Mouse (Mus musculus): ENCODE data around the gene Tsc22d4. TPM values are rescaled to one million over a fixed set of nuclear protein-coding genes. Genes with fewer than 3 reads are reported as not detected.

Tsc22d4 gene
- total and polyA plus RNA-seq, 3 experiments, result 90.8 to 491 (median 93.5) TPM

GRCm38 (mm10) chr5:137751221-137751887, 5.8 kb downstream of the Tsc22d4 start:
- Histone ChIP-seq H3K9me3 (replicated peaks) (no peaks in the 10 kb centered on the region), H3K27me3 (ENCODE audit: insufficient read depth, low read length) (no peaks in the 10 kb centered on the region), H3K4me1 (ENCODE audit: insufficient read depth, low read depth, low read length) (peaks cover 82% of the 10 kb centered on the region), H3K4me3 (ENCODE audit: low read depth, low read length) (no peak overlapping the region), H3K36me3 (replicated peaks) (peaks cover 83% of the 10 kb centered on the region)
- no peak for DNase-seq (ENCODE audit: low spot score)
- no peak for ATAC-seq (ENCODE audit: extremely low read depth, insufficient number of reproducible peaks, low FRiP score, poor library complexity, severe bottlenecking)
- TF ChIP-seq POLR2AphosphoS5 (IDR thresholded peaks at IDR 0.05; ENCODE audit: insufficient replicate concordance, low read depth, low read length), result no peak

- TF ChIP-seq CTCF (IDR thresholded peaks at IDR 0.05; ENCODE audit: low read depth, low read length), result no peak
- TF ChIP-seq POLR2AphosphoS5 (IDR thresholded peaks at IDR 0.05; ENCODE audit: insufficient replicate concordance, low read depth, low read length), result no peak
- no peak for TF ChIP-seq GATA1 (IDR thresholded peaks at IDR 0.05; ENCODE audit: borderline replicate concordance, low read length)
- TF ChIP-seq TAL1 (conservative IDR thresholded peaks at IDR 0.05; ENCODE audit: low read depth, low read length), result no peak
- TF ChIP-seq GATA2 (IDR thresholded peaks at IDR 0.05; ENCODE audit: borderline replicate concordance, low read depth, low read length), result no peak
- DNase-seq (ENCODE audit: low spot score) (no peak), ATAC-seq (ENCODE audit: extremely low read depth, insufficient number of reproducible peaks, low FRiP score, poor library complexity, severe bottlenecking) (no peak)
- H3K36me3 ChIP-seq (replicated peaks), result peaks cover 89% of the 10 kb centered on the region
- H3K4me3 ChIP-seq (ENCODE audit: low read depth, low read length), result no peak overlapping the region
- H3K27me3 ChIP-seq (ENCODE audit: insufficient read depth, low read length), result no peaks in the 10 kb centered on the region
- no peaks in the 10 kb centered on the region for H3K9me3 ChIP-seq (replicated peaks)
- H3K4me1 ChIP-seq (ENCODE audit: insufficient read depth, low read depth, low read length), result peaks cover 88% of the 10 kb centered on the region
Measured at GRCm38 (mm10) chr5:137751988-137752387, 6.5 kb downstream of the Tsc22d4 start.

- no peak for DNase-seq (ENCODE audit: low spot score)
- H3K4me3 ChIP-seq (ENCODE audit: low read depth, low read length), result no peak overlapping the region
- H3K4me1 ChIP-seq (ENCODE audit: insufficient read depth, low read depth, low read length), result peaks cover 87% of the 10 kb centered on the region
Measured at GRCm38 (mm10) chr5:137753111-137753832, 7.7 kb downstream of the Tsc22d4 start.

GRCm38 (mm10) chr5:137755425-137755824, 9.9 kb downstream of the Tsc22d4 start:
- H3K27me3 ChIP-seq (ENCODE audit: insufficient read depth, low read length), result no peaks in the 10 kb centered on the region
- peaks cover 85% of the 10 kb centered on the region for H3K4me1 ChIP-seq (ENCODE audit: insufficient read depth, low read depth, low read length)
- ATAC-seq (ENCODE audit: extremely low read depth, insufficient number of reproducible peaks, low FRiP score, poor library complexity, severe bottlenecking), result no peak
- peaks cover 95% of the 10 kb centered on the region for H3K36me3 ChIP-seq (replicated peaks)
- H3K4me3 ChIP-seq (ENCODE audit: low read depth, low read length), result no peak overlapping the region
- TF ChIP-seq CTCF (IDR thresholded peaks at IDR 0.05; ENCODE audit: low read depth, low read length), result no peak
- no peak for TF ChIP-seq GATA2 (IDR thresholded peaks at IDR 0.05; ENCODE audit: borderline replicate concordance, low read depth, low read length)
- no peak for TF ChIP-seq TAL1 (conservative IDR thresholded peaks at IDR 0.05; ENCODE audit: low read depth, low read length)
- no peak for TF ChIP-seq POLR2AphosphoS5 (IDR thresholded peaks at IDR 0.05; ENCODE audit: insufficient replicate concordance, low read depth, low read length)
- TF ChIP-seq GATA1 (IDR thresholded peaks at IDR 0.05; ENCODE audit: borderline replicate concordance, low read length), result no peak
- no peak for DNase-seq (ENCODE audit: low spot score)
- no peaks in the 10 kb centered on the region for H3K9me3 ChIP-seq (replicated peaks)

More at GRCm38 (mm10) chr5:137753111-137753832, 7.7 kb downstream of the Tsc22d4 start:
- H3K9me3 ChIP-seq (replicated peaks), result no peaks in the 10 kb centered on the region
- TF ChIP-seq GATA1 (IDR thresholded peaks at IDR 0.05; ENCODE audit: borderline replicate concordance, low read length) (no peak), GATA2 (IDR thresholded peaks at IDR 0.05; ENCODE audit: borderline replicate concordance, low read depth, low read length) (no peak), POLR2AphosphoS5 (IDR thresholded peaks at IDR 0.05; ENCODE audit: insufficient replicate concordance, low read depth, low read length) (no peak), TAL1 (conservative IDR thresholded peaks at IDR 0.05; ENCODE audit: low read depth, low read length) (no peak), CTCF (IDR thresholded peaks at IDR 0.05; ENCODE audit: low read depth, low read length) (no peak)
- no peak for ATAC-seq (ENCODE audit: extremely low read depth, insufficient number of reproducible peaks, low FRiP score, poor library complexity, severe bottlenecking)
- peaks cover 91% of the 10 kb centered on the region for H3K36me3 ChIP-seq (replicated peaks)
- H3K27me3 ChIP-seq (ENCODE audit: insufficient read depth, low read length), result no peaks in the 10 kb centered on the region

GRCm38 (mm10) chr5:137756106-137756505, 10.6 kb downstream of the Tsc22d4 start:
- no peak overlapping the region for H3K4me3 ChIP-seq (ENCODE audit: low read depth, low read length)
- TF ChIP-seq GATA2 (IDR thresholded peaks at IDR 0.05; ENCODE audit: borderline replicate concordance, low read depth, low read length), result no peak
- TF ChIP-seq TAL1 (conservative IDR thresholded peaks at IDR 0.05; ENCODE audit: low read depth, low read length), result no peak
- TF ChIP-seq GATA1 (IDR thresholded peaks at IDR 0.05; ENCODE audit: borderline replicate concordance, low read length), result no peak
- TF ChIP-seq CTCF (IDR thresholded peaks at IDR 0.05; ENCODE audit: low read depth, low read length), result no peak
- H3K36me3 ChIP-seq (replicated peaks), result peaks cover 95% of the 10 kb centered on the region
- H3K27me3 ChIP-seq (ENCODE audit: insufficient read depth, low read length), result no peaks in the 10 kb centered on the region
- no peak for ATAC-seq (ENCODE audit: extremely low read depth, insufficient number of reproducible peaks, low FRiP score, poor library complexity, severe bottlenecking)
- peaks cover 80% of the 10 kb centered on the region for H3K4me1 ChIP-seq (ENCODE audit: insufficient read depth, low read depth, low read length)
- no peaks in the 10 kb centered on the region for H3K9me3 ChIP-seq (replicated peaks)
- no peak for DNase-seq (ENCODE audit: low spot score)

- peak; percentile 25; the same call in 1 of the 2 replicates for ATAC-seq (ENCODE audit: extremely low read depth, insufficient number of reproducible peaks, low FRiP score, poor library complexity, severe bottlenecking)
- peak; percentile 99 for TF ChIP-seq CTCF (IDR thresholded peaks at IDR 0.05; ENCODE audit: low read depth, low read length)
- no peak for TF ChIP-seq TAL1 (conservative IDR thresholded peaks at IDR 0.05; ENCODE audit: low read depth, low read length)
- Histone ChIP-seq H3K27me3 (ENCODE audit: insufficient read depth, low read length) (no peaks in the 10 kb centered on the region), H3K9me3 (replicated peaks) (no peaks in the 10 kb centered on the region), H3K4me1 (ENCODE audit: insufficient read depth, low read depth, low read length) (peaks cover 75% of the 10 kb centered on the region), H3K36me3 (replicated peaks) (peaks cover 90% of the 10 kb centered on the region), H3K4me3 (ENCODE audit: low read depth, low read length) (no peak overlapping the region)
- peak; percentile 75 for DNase-seq (ENCODE audit: low spot score)
Measured at GRCm38 (mm10) chr5:137756882-137757661, 11.5 kb downstream of the Tsc22d4 start.
